Mouse (Mus musculus): ENCODE data around the gene Mtmr3. TPM values are rescaled to one million over a fixed set of nuclear protein-coding genes. Genes with fewer than 3 reads are reported as not detected.

Mtmr3 gene
- polyA plus RNA-seq, 1 experiment from 2014 or later: 42.1 TPM

GRCm38 (mm10) chr11:4487401-4487965 lies 107.2 kb downstream of the Mtmr3 start:
- peak overlapping the region; percentile 48; the same call in 1 of the 2 replicates for H3K27ac ChIP-seq (ENCODE audit: low read length)
- H3K9ac ChIP-seq (replicated peaks; ENCODE audit: low read depth, low read length): no peak overlapping the region
- H3K4me3 ChIP-seq (replicated peaks; ENCODE audit: low read length): no peak overlapping the region
- WGBS: 69% methylated on average over 8 of the region's 8 CpGs
- peaks cover 38% of the 10 kb centered on the region for H3K36me3 ChIP-seq (ENCODE audit: control insufficient read depth, insufficient read depth)
- no peak overlapping the region for H3K4me2 ChIP-seq (ENCODE audit: low read length)
- H3K27me3 ChIP-seq (replicated peaks; ENCODE audit: control insufficient read depth, insufficient read depth, low read length): no peaks in the 10 kb centered on the region
- H3K4me1 ChIP-seq (replicated peaks; ENCODE audit: control insufficient read depth, insufficient read depth, low read length): peaks cover 7% of the 10 kb centered on the region
- H3K9me3 ChIP-seq (ENCODE audit: control insufficient read depth, low read length): no peaks in the 10 kb centered on the region
- peak; percentile 75 for ATAC-seq

DNA sequence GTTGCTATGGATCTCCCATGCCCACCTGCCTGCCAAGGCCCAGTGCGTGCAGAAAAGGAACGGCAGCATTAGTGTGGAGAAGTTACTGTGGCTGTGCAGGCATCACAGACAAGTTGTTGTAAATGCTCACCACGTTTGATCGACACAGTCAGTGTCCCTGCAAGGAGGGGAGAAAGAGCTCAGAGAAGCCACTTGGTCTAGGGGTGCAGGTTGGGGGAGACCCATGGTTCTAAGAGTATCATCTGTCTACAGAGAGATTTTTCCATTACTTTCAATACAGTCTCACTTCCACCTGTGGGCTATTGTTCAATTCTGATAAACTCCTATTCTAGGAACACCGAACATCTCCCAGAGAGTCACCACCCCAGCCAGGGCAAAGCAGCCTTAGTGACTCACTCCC lies 110.1 kb downstream of the Mtmr3 start:
- Histone ChIP-seq H3K9ac (replicated peaks; ENCODE audit: low read depth, low read length) (no peak overlapping the region), H3K36me3 (ENCODE audit: control insufficient read depth, insufficient read depth) (peaks cover 42% of the 10 kb centered on the region), H3K27me3 (replicated peaks; ENCODE audit: control insufficient read depth, insufficient read depth, low read length) (no peaks in the 10 kb centered on the region), H3K9me3 (ENCODE audit: control insufficient read depth, low read length) (no peaks in the 10 kb centered on the region), H3K4me3 (replicated peaks; ENCODE audit: low read length) (no peak overlapping the region), H3K4me1 (replicated peaks; ENCODE audit: control insufficient read depth, insufficient read depth, low read length) (peaks cover 7% of the 10 kb centered on the region), H3K4me2 (ENCODE audit: low read length) (no peak overlapping the region), H3K27ac (ENCODE audit: low read length) (no peak overlapping the region)
- no peak for ATAC-seq
- 90% methylated on average over 5 of the region's 5 CpGs for WGBS

GRCm38 (mm10) chr11:4482641-4483040 lies 112.0 kb downstream of the Mtmr3 start:
- Histone ChIP-seq H3K4me3 (replicated peaks; ENCODE audit: low read length) (no peak overlapping the region), H3K4me2 (ENCODE audit: low read length) (no peak overlapping the region), H3K27me3 (replicated peaks; ENCODE audit: control insufficient read depth, insufficient read depth, low read length) (no peaks in the 10 kb centered on the region), H3K27ac (ENCODE audit: low read length) (no peak overlapping the region), H3K9ac (replicated peaks; ENCODE audit: low read depth, low read length) (no peak overlapping the region), H3K9me3 (ENCODE audit: control insufficient read depth, low read length) (no peaks in the 10 kb centered on the region), H3K36me3 (ENCODE audit: control insufficient read depth, insufficient read depth) (peaks cover 32% of the 10 kb centered on the region), H3K4me1 (replicated peaks; ENCODE audit: control insufficient read depth, insufficient read depth, low read length) (peaks cover 4% of the 10 kb centered on the region)
- 83% methylated on average over 5 of the region's 5 CpGs for WGBS
- no peak for ATAC-seq

GRCm38 (mm10) chr11:4476184-4476697 lies 118.4 kb downstream of the Mtmr3 start:
- H3K9me3 ChIP-seq (ENCODE audit: control insufficient read depth, low read length): no peaks in the 10 kb centered on the region
- H3K36me3 ChIP-seq (ENCODE audit: control insufficient read depth, insufficient read depth): peaks cover 4% of the 10 kb centered on the region
- no peak overlapping the region for H3K4me2 ChIP-seq (ENCODE audit: low read length)
- H3K27ac ChIP-seq (ENCODE audit: low read length): no peak overlapping the region
- WGBS: 89% methylated on average over 4 of the region's 4 CpGs
- H3K4me1 ChIP-seq (replicated peaks; ENCODE audit: control insufficient read depth, insufficient read depth, low read length): peaks cover 7% of the 10 kb centered on the region; the same call in 1 of the 2 replicates
- no peak for ATAC-seq
- H3K9ac ChIP-seq (replicated peaks; ENCODE audit: low read depth, low read length): no peak overlapping the region
- H3K27me3 ChIP-seq (replicated peaks; ENCODE audit: control insufficient read depth, insufficient read depth, low read length): no peaks in the 10 kb centered on the region
- H3K4me3 ChIP-seq (replicated peaks; ENCODE audit: low read length): no peak overlapping the region

DNA sequence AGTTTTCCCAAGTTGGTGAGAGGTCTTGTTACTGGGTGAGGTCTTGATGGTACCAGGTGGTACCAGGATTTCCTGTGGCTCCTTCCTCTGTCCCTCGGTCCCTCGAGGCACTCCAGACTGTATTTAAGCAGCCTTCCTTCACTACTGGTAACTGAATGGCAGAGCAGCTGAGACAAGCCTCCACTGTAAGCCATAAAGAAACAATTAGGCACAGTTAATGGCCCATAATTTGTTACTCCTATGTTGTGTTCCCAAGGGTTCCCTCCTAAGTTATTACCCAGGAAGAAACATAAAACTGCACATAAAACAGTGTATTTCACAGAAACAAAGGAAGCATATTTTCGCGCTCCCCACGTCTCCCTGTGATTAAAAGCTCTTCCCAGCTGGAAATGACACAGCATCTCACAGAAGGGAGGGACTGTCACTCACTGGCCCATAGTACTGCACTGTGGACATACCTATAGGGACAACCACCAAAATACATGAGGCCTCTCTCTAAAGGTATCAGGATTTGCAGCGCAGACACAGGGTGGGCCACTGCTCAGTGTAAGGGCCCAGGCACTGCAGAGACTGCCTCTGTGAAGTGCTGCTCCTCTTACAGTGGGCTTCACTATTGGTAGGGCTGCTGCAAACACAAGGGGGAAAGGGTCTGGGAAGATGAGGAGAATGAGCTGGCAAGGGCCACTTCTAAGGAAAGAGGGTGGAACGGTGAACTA lies 122.0 kb downstream of the Mtmr3 start:
- no peak; the same call in 1 of the 2 replicates for ATAC-seq
- Histone ChIP-seq H3K9ac (replicated peaks; ENCODE audit: low read depth, low read length) (no peak overlapping the region), H3K4me3 (replicated peaks; ENCODE audit: low read length) (no peak overlapping the region), H3K36me3 (ENCODE audit: control insufficient read depth, insufficient read depth) (no peaks in the 10 kb centered on the region), H3K27ac (ENCODE audit: low read length) (no peak overlapping the region), H3K9me3 (ENCODE audit: control insufficient read depth, low read length) (no peaks in the 10 kb centered on the region), H3K4me2 (ENCODE audit: low read length) (no peak overlapping the region), H3K4me1 (replicated peaks; ENCODE audit: control insufficient read depth, insufficient read depth, low read length) (peaks cover 7% of the 10 kb centered on the region; the same call in 1 of the 2 replicates), H3K27me3 (replicated peaks; ENCODE audit: control insufficient read depth, insufficient read depth, low read length) (no peaks in the 10 kb centered on the region)
- 65% methylated on average over 7 of the region's 7 CpGs for WGBS

- Histone ChIP-seq H3K9ac (replicated peaks; ENCODE audit: low read depth, low read length) (no peak overlapping the region), H3K4me3 (replicated peaks; ENCODE audit: low read length) (no peak overlapping the region), H3K4me2 (ENCODE audit: low read length) (no peak overlapping the region), H3K36me3 (ENCODE audit: control insufficient read depth, insufficient read depth) (no peaks in the 10 kb centered on the region), H3K27ac (ENCODE audit: low read length) (no peak overlapping the region), H3K27me3 (replicated peaks; ENCODE audit: control insufficient read depth, insufficient read depth, low read length) (no peaks in the 10 kb centered on the region), H3K4me1 (replicated peaks; ENCODE audit: control insufficient read depth, insufficient read depth, low read length) (peaks cover 7% of the 10 kb centered on the region; the same call in 1 of the 2 replicates), H3K9me3 (ENCODE audit: control insufficient read depth, low read length) (no peaks in the 10 kb centered on the region)
- 80% methylated on average over 5 of the region's 5 CpGs for WGBS
- ATAC-seq: no peak
These were observed 122.9 kb downstream of the Mtmr3 start for GRCm38 (mm10) chr11:4471734-4472133.

- Histone ChIP-seq H3K4me3 (replicated peaks; ENCODE audit: low read length) (no peak overlapping the region), H3K9ac (replicated peaks; ENCODE audit: low read depth, low read length) (no peak overlapping the region), H3K4me1 (replicated peaks; ENCODE audit: control insufficient read depth, insufficient read depth, low read length) (peaks cover 7% of the 10 kb centered on the region; the same call in 1 of the 2 replicates), H3K9me3 (ENCODE audit: control insufficient read depth, low read length) (no peaks in the 10 kb centered on the region), H3K27ac (ENCODE audit: low read length) (no peak overlapping the region), H3K4me2 (ENCODE audit: low read length) (no peak overlapping the region), H3K36me3 (ENCODE audit: control insufficient read depth, insufficient read depth) (no peaks in the 10 kb centered on the region), H3K27me3 (replicated peaks; ENCODE audit: control insufficient read depth, insufficient read depth, low read length) (no peaks in the 10 kb centered on the region)
- no peak for ATAC-seq
These were observed 123.4 kb downstream of the Mtmr3 start for GRCm38 (mm10) chr11:4471251-4471650.

DNA sequence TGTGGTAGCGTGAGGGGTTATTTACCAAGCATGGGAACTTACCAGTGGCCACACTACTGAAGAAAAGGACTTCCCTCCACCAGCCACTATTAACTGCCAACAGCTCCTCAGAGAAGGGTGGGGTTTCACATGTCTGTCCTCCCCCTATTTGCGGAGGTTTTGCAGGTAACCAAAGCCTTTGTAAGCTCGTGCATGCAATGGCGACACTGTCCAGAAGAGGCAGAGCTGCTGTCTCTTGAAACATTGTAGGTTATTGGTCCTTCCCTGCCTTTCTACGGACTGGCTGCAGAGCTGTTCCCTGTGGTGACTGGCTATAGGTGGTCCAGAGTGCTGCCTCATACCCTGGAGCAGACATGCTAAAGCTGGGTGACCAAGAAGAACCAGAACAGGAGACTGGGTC lies 125.6 kb downstream of the Mtmr3 start:
- WGBS: 71% methylated on average over 5 of the region's 5 CpGs

DNA sequence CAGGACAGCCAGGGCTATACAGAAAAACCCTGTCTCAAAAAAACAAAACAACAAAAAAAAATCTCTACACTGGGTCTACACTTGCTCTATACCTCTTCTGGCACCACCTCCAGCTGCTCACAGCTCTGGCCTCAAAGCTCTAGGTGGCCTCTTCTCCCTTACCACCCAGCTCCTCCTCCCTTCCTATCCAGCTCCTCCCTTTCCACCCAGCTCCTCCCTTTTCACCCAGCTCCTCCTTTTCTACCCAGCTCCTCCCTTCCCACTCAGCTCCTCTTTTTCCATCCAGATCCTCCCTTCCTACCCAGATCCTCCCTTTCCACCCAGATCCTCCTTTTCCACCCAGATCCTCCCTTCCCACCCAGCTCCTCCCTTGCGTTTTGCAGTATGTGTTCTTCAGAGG lies 127.2 kb downstream of the Mtmr3 start:
- no peaks in the 10 kb centered on the region for H3K36me3 ChIP-seq (ENCODE audit: control insufficient read depth, insufficient read depth)
- H3K9me3 ChIP-seq (ENCODE audit: control insufficient read depth, low read length): no peaks in the 10 kb centered on the region
- H3K27me3 ChIP-seq (replicated peaks; ENCODE audit: control insufficient read depth, insufficient read depth, low read length): no peaks in the 10 kb centered on the region
- H3K4me1 ChIP-seq (replicated peaks; ENCODE audit: control insufficient read depth, insufficient read depth, low read length): 0 out of 2 replicates have a peak, but pooled peaks cover 2% of the 10 kb centered on the region
- H3K4me3 ChIP-seq (replicated peaks; ENCODE audit: low read length): no peak overlapping the region
- ATAC-seq: no peak
- H3K27ac ChIP-seq (ENCODE audit: low read length): no peak overlapping the region
- WGBS: 93% methylated on average over 1 of the region's 1 CpGs
- H3K9ac ChIP-seq (replicated peaks; ENCODE audit: low read depth, low read length): no peak overlapping the region
- no peak overlapping the region for H3K4me2 ChIP-seq (ENCODE audit: low read length)

More for the DNA sequence above, 125.6 kb downstream of the Mtmr3 start:
- no peak for ATAC-seq
- H3K9ac ChIP-seq (replicated peaks; ENCODE audit: low read depth, low read length): no peak overlapping the region
- H3K4me1 ChIP-seq (replicated peaks; ENCODE audit: control insufficient read depth, insufficient read depth, low read length): peaks cover 7% of the 10 kb centered on the region; the same call in 1 of the 2 replicates
- H3K27me3 ChIP-seq (replicated peaks; ENCODE audit: control insufficient read depth, insufficient read depth, low read length): no peaks in the 10 kb centered on the region
- no peaks in the 10 kb centered on the region for H3K36me3 ChIP-seq (ENCODE audit: control insufficient read depth, insufficient read depth)
- H3K4me2 ChIP-seq (ENCODE audit: low read length): no peak overlapping the region
- no peak overlapping the region for H3K27ac ChIP-seq (ENCODE audit: low read length)
- H3K9me3 ChIP-seq (ENCODE audit: control insufficient read depth, low read length): no peaks in the 10 kb centered on the region
- H3K4me3 ChIP-seq (replicated peaks; ENCODE audit: low read length): no peak overlapping the region

All from forebrain, embryonic 16.5 days (tissue).